Mouse (Mus musculus): Measurements from ENCODE around the gene Ralgds. TPM values are rescaled to one million over a fixed set of nuclear protein-coding genes. Genes with fewer than 3 reads are reported as not detected.

Ralgds gene
- polyA plus RNA-seq, 1 experiment from 2014 or later: 34.3 TPM

- H3K4me1 ChIP-seq (ENCODE audit: insufficient read depth): peaks cover 6% of the 10 kb centered on the region; the same call in 1 of the 2 replicates
- TF ChIP-seq CTCF (IDR thresholded peaks at IDR 0.05; ENCODE audit: low read depth): no peak
- no peaks in the 10 kb centered on the region for H3K27me3 ChIP-seq (ENCODE audit: insufficient read depth, low read length)
- no peak overlapping the region for H3K9ac ChIP-seq
- DNase-seq (no peak), ATAC-seq (ENCODE audit: insufficient read depth) (no peak)
- H3K9me3 ChIP-seq (ENCODE audit: low read depth, low read length): no peaks in the 10 kb centered on the region
- H3K4me3 ChIP-seq (ENCODE audit: low read depth, low read length): no peak overlapping the region
- no peak overlapping the region for H3K27ac ChIP-seq (ENCODE audit: low read depth)
- H3K36me3 ChIP-seq (ENCODE audit: insufficient read depth): no peaks in the 10 kb centered on the region
- WGBS: 35% methylated on average over 2 of the region's 2 CpGs
- no peak overlapping the region for H3K4me2 ChIP-seq
Measured at GRCm38 (mm10) chr2:28518231-28518630, 5.3 kb downstream of the Ralgds start.

- H3K27ac ChIP-seq (ENCODE audit: low read depth): no peak overlapping the region
- no peak for DNase-seq
- TF ChIP-seq CTCF (IDR thresholded peaks at IDR 0.05; ENCODE audit: low read depth): no peak
- no peak for ATAC-seq (ENCODE audit: insufficient read depth)
- H3K36me3 ChIP-seq (ENCODE audit: insufficient read depth): no peaks in the 10 kb centered on the region
- H3K27me3 ChIP-seq (ENCODE audit: insufficient read depth, low read length): no peaks in the 10 kb centered on the region
- peaks cover 4% of the 10 kb centered on the region for H3K4me1 ChIP-seq (ENCODE audit: insufficient read depth)
- no peak overlapping the region for H3K9ac ChIP-seq
- no peak overlapping the region for H3K4me3 ChIP-seq (ENCODE audit: low read depth, low read length)
- no peaks in the 10 kb centered on the region for H3K9me3 ChIP-seq (ENCODE audit: low read depth, low read length)
- no peak overlapping the region for H3K4me2 ChIP-seq
- 80% methylated on average over 5 of the region's 5 CpGs for WGBS
Measured at GRCm38 (mm10) chr2:28520581-28520980, 7.7 kb downstream of the Ralgds start.

DNA sequence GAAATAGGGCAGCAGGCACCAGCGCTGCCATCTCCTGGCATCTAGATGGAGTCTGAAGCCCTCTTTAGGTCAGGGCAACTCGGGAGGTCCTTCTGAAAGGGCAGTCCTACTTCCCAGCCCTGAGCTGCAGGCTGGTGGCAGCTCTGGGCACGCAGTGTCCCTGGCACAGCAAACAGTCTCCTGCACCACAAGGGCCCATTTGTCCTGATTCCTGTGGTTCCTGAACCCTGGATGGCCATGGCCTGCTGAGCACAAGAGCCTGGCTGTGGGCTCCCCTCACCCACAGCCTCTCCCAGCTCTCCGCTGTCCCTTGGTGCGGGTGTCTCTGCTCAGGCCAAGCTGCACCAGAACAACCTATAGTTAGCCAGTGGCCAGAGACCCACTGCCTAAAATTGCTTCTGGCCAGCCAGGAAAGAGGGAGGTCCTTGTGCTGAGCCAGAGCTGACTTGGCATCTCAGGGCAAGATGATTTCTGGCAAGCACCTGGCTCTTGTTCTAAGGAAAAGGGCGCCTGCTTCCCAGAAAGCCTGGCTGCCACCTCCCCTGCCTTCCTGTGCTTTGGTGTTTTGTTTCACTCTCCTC is 8.7 kb downstream of the Ralgds start:
- no peaks in the 10 kb centered on the region for H3K9me3 ChIP-seq (ENCODE audit: low read depth, low read length)
- ATAC-seq (ENCODE audit: insufficient read depth) (no peak), DNase-seq (no peak)
- H3K4me2 ChIP-seq: no peak overlapping the region
- H3K36me3 ChIP-seq (ENCODE audit: insufficient read depth): no peaks in the 10 kb centered on the region
- no peak overlapping the region for H3K9ac ChIP-seq
- TF ChIP-seq CTCF (IDR thresholded peaks at IDR 0.05; ENCODE audit: low read depth): no peak
- H3K27ac ChIP-seq (ENCODE audit: low read depth): no peak overlapping the region
- H3K4me1 ChIP-seq (ENCODE audit: insufficient read depth): peaks cover 15% of the 10 kb centered on the region
- no peaks in the 10 kb centered on the region for H3K27me3 ChIP-seq (ENCODE audit: insufficient read depth, low read length)
- 82% methylated on average over 6 of the region's 6 CpGs for WGBS
- no peak overlapping the region for H3K4me3 ChIP-seq (ENCODE audit: low read depth, low read length)

GRCm38 (mm10) chr2:28522166-28522565 is 9.2 kb downstream of the Ralgds start:
- Histone ChIP-seq H3K4me2 (no peak overlapping the region), H3K4me3 (ENCODE audit: low read depth, low read length) (no peak overlapping the region), H3K9ac (no peak overlapping the region), H3K27me3 (ENCODE audit: insufficient read depth, low read length) (no peaks in the 10 kb centered on the region), H3K4me1 (ENCODE audit: insufficient read depth) (peaks cover 17% of the 10 kb centered on the region), H3K9me3 (ENCODE audit: low read depth, low read length) (no peaks in the 10 kb centered on the region), H3K36me3 (ENCODE audit: insufficient read depth) (no peaks in the 10 kb centered on the region), H3K27ac (ENCODE audit: low read depth) (no peak overlapping the region)
- TF ChIP-seq CTCF (IDR thresholded peaks at IDR 0.05; ENCODE audit: low read depth): no peak
- WGBS: 87% methylated on average over 4 of the region's 4 CpGs
- ATAC-seq (ENCODE audit: insufficient read depth) (no peak), DNase-seq (no peak)

GRCm38 (mm10) chr2:28523643-28524117 is 10.8 kb downstream of the Ralgds start:
- no peak for TF ChIP-seq CTCF (IDR thresholded peaks at IDR 0.05; ENCODE audit: low read depth)
- Histone ChIP-seq H3K4me1 (ENCODE audit: insufficient read depth) (peaks cover 17% of the 10 kb centered on the region), H3K4me2 (no peak overlapping the region), H3K4me3 (ENCODE audit: low read depth, low read length) (no peak overlapping the region), H3K9ac (no peak overlapping the region), H3K36me3 (ENCODE audit: insufficient read depth) (no peaks in the 10 kb centered on the region), H3K9me3 (ENCODE audit: low read depth, low read length) (no peaks in the 10 kb centered on the region), H3K27me3 (ENCODE audit: insufficient read depth, low read length) (no peaks in the 10 kb centered on the region), H3K27ac (ENCODE audit: low read depth) (no peak overlapping the region)
- WGBS: 24% methylated on average over 5 of the region's 5 CpGs
- peak; percentile 89 for ATAC-seq (ENCODE audit: insufficient read depth)
- peak; percentile 97 for DNase-seq

- Histone ChIP-seq H3K9ac (no peak overlapping the region), H3K36me3 (ENCODE audit: insufficient read depth) (no peaks in the 10 kb centered on the region), H3K4me2 (no peak overlapping the region), H3K27ac (ENCODE audit: low read depth) (no peak overlapping the region), H3K4me1 (ENCODE audit: insufficient read depth) (peaks cover 17% of the 10 kb centered on the region), H3K9me3 (ENCODE audit: low read depth, low read length) (no peaks in the 10 kb centered on the region), H3K27me3 (ENCODE audit: insufficient read depth, low read length) (no peaks in the 10 kb centered on the region), H3K4me3 (ENCODE audit: low read depth, low read length) (no peak overlapping the region)
- whole genome bisulfite sequencing: 80% methylated on average over 10 of the region's 10 CpGs
- ATAC-seq (ENCODE audit: insufficient read depth): no peak
- no peak for TF ChIP-seq CTCF (IDR thresholded peaks at IDR 0.05; ENCODE audit: low read depth)
- DNase-seq: no peak
Measured at GRCm38 (mm10) chr2:28524406-28524805, 11.5 kb downstream of the Ralgds start.

GRCm38 (mm10) chr2:28525219-28525942 is 12.5 kb downstream of the Ralgds start:
- Histone ChIP-seq H3K9me3 (ENCODE audit: low read depth, low read length) (no peaks in the 10 kb centered on the region), H3K27ac (ENCODE audit: low read depth) (peak overlapping the region; percentile 80), H3K4me3 (ENCODE audit: low read depth, low read length) (no peak overlapping the region), H3K27me3 (ENCODE audit: insufficient read depth, low read length) (no peaks in the 10 kb centered on the region), H3K36me3 (ENCODE audit: insufficient read depth) (no peaks in the 10 kb centered on the region), H3K4me2 (peak overlapping the region; percentile 39; the same call in 1 of the 2 replicates), H3K9ac (peak overlapping the region; percentile 36), H3K4me1 (ENCODE audit: insufficient read depth) (peaks cover 17% of the 10 kb centered on the region)
- DNase-seq (peak; percentile 79), ATAC-seq (ENCODE audit: insufficient read depth) (peak; percentile 67)
- WGBS: 16% methylated on average over 11 of the region's 11 CpGs
- no peak for TF ChIP-seq CTCF (IDR thresholded peaks at IDR 0.05; ENCODE audit: low read depth)
